Mouse (Mus musculus): Measurements from ENCODE around the gene Pdxk. TPM values are rescaled to one million over a fixed set of nuclear protein-coding genes. Genes with fewer than 3 reads are reported as not detected.

The Pdxk gene
- polyA plus RNA-seq, 1 experiment from 2014 or later, result 24.0 TPM

- DNase-seq (ENCODE audit: low spot score), result no peak
Observed at GRCm38 (mm10) chr10:78480954-78481927, 16.5 kb upstream of the Pdxk start.

GRCm38 (mm10) chr10:78476821-78477220, 12.0 kb upstream of the Pdxk start:
- no peak for TF ChIP-seq CTCF (IDR thresholded peaks at IDR 0.05; ENCODE audit: low read depth)
- Histone ChIP-seq H3K27ac (no peak overlapping the region), H3K9me3 (replicated peaks; ENCODE audit: low read length) (no peaks in the 10 kb centered on the region), H3K4me1 (replicated peaks; ENCODE audit: insufficient read depth, low read length) (no peaks in the 10 kb centered on the region), H3K36me3 (ENCODE audit: insufficient read depth, low read length) (no peaks in the 10 kb centered on the region), H3K9ac (ENCODE audit: low read depth, low read length) (no peak overlapping the region), H3K4me2 (ENCODE audit: low read length) (no peak overlapping the region), H3K27me3 (ENCODE audit: insufficient read depth, low read length) (no peaks in the 10 kb centered on the region), H3K4me3 (replicated peaks; ENCODE audit: low read depth, low read length) (no peak overlapping the region)
- no peak for DNase-seq (ENCODE audit: low spot score)
- 73% methylated on average over 4 of the region's 4 CpGs for WGBS
- ATAC-seq (replicated peaks; ENCODE audit: low FRiP score, low read depth), result no peak

More at GRCm38 (mm10) chr10:78480954-78481927, 16.5 kb upstream of the Pdxk start:
- WGBS, result 31% methylated on average over 21 of the region's 21 CpGs
- no peak for TF ChIP-seq CTCF (IDR thresholded peaks at IDR 0.05; ENCODE audit: low read depth)
- no peak overlapping the region for H3K27ac ChIP-seq
- peak overlapping the region; percentile 39; the same call in 1 of the 2 replicates for H3K9ac ChIP-seq (ENCODE audit: low read depth, low read length)
- ATAC-seq (replicated peaks; ENCODE audit: low FRiP score, low read depth), result no peak; the same call in 1 of the 2 replicates
- H3K4me1 ChIP-seq (replicated peaks; ENCODE audit: insufficient read depth, low read length), result 0 out of 2 replicates have a peak, but pooled peaks cover 3% of the 10 kb centered on the region
- no peaks in the 10 kb centered on the region for H3K36me3 ChIP-seq (ENCODE audit: insufficient read depth, low read length)
- H3K4me3 ChIP-seq (replicated peaks; ENCODE audit: low read depth, low read length), result peak overlapping the region; percentile 41
- H3K9me3 ChIP-seq (replicated peaks; ENCODE audit: low read length), result no peaks in the 10 kb centered on the region
- H3K27me3 ChIP-seq (ENCODE audit: insufficient read depth, low read length), result no peaks in the 10 kb centered on the region
- H3K4me2 ChIP-seq (ENCODE audit: low read length), result peak overlapping the region; percentile 80

GRCm38 (mm10) chr10:78474759-78475158, 10.0 kb upstream of the Pdxk start:
- no peak overlapping the region for H3K9ac ChIP-seq (ENCODE audit: low read depth, low read length)

GRCm38 (mm10) chr10:78473434-78473833, 8.7 kb upstream of the Pdxk start:
- H3K9ac ChIP-seq (ENCODE audit: low read depth, low read length), result no peak overlapping the region
- no peak for TF ChIP-seq CTCF (IDR thresholded peaks at IDR 0.05; ENCODE audit: low read depth)
- no peak overlapping the region for H3K4me2 ChIP-seq (ENCODE audit: low read length)
- DNase-seq (ENCODE audit: low spot score), result no peak
- H3K27ac ChIP-seq, result no peak overlapping the region
- no peaks in the 10 kb centered on the region for H3K27me3 ChIP-seq (ENCODE audit: insufficient read depth, low read length)
- no peak for ATAC-seq (replicated peaks; ENCODE audit: low FRiP score, low read depth)
- H3K36me3 ChIP-seq (ENCODE audit: insufficient read depth, low read length), result no peaks in the 10 kb centered on the region
- no peaks in the 10 kb centered on the region for H3K9me3 ChIP-seq (replicated peaks; ENCODE audit: low read length)
- H3K4me1 ChIP-seq (replicated peaks; ENCODE audit: insufficient read depth, low read length), result no peaks in the 10 kb centered on the region
- 43% methylated on average over 5 of the region's 5 CpGs for WGBS
- no peak overlapping the region for H3K4me3 ChIP-seq (replicated peaks; ENCODE audit: low read depth, low read length)

More at GRCm38 (mm10) chr10:78474759-78475158, 10.0 kb upstream of the Pdxk start:
- ATAC-seq (replicated peaks; ENCODE audit: low FRiP score, low read depth), result no peak
- Histone ChIP-seq H3K9me3 (replicated peaks; ENCODE audit: low read length) (no peaks in the 10 kb centered on the region), H3K4me3 (replicated peaks; ENCODE audit: low read depth, low read length) (no peak overlapping the region), H3K4me1 (replicated peaks; ENCODE audit: insufficient read depth, low read length) (no peaks in the 10 kb centered on the region), H3K4me2 (ENCODE audit: low read length) (no peak overlapping the region), H3K27ac (no peak overlapping the region), H3K36me3 (ENCODE audit: insufficient read depth, low read length) (no peaks in the 10 kb centered on the region), H3K27me3 (ENCODE audit: insufficient read depth, low read length) (no peaks in the 10 kb centered on the region)
- DNase-seq (ENCODE audit: low spot score), result no peak
- TF ChIP-seq CTCF (IDR thresholded peaks at IDR 0.05; ENCODE audit: low read depth), result no peak
- WGBS, result 76% methylated on average over 8 of the region's 8 CpGs

- Histone ChIP-seq H3K9me3 (replicated peaks; ENCODE audit: low read length) (no peaks in the 10 kb centered on the region), H3K36me3 (ENCODE audit: insufficient read depth, low read length) (no peaks in the 10 kb centered on the region), H3K27me3 (ENCODE audit: insufficient read depth, low read length) (no peaks in the 10 kb centered on the region), H3K4me2 (ENCODE audit: low read length) (no peak overlapping the region), H3K9ac (ENCODE audit: low read depth, low read length) (no peak overlapping the region), H3K4me1 (replicated peaks; ENCODE audit: insufficient read depth, low read length) (no peaks in the 10 kb centered on the region), H3K27ac (no peak overlapping the region), H3K4me3 (replicated peaks; ENCODE audit: low read depth, low read length) (no peak overlapping the region)
- no peak for ATAC-seq (replicated peaks; ENCODE audit: low FRiP score, low read depth)
- DNase-seq (ENCODE audit: low spot score), result no peak
- no peak for TF ChIP-seq CTCF (IDR thresholded peaks at IDR 0.05; ENCODE audit: low read depth)
- 76% methylated on average over 3 of the region's 3 CpGs for WGBS
Observed at GRCm38 (mm10) chr10:78472046-78472445, 7.3 kb upstream of the Pdxk start.

- ATAC-seq (replicated peaks; ENCODE audit: low FRiP score, low read depth) (peak; percentile 8; the same call in 1 of the 2 replicates), DNase-seq (ENCODE audit: low spot score) (peak; percentile 53)
- H3K36me3 ChIP-seq (ENCODE audit: insufficient read depth, low read length), result no peaks in the 10 kb centered on the region
- H3K27me3 ChIP-seq (ENCODE audit: insufficient read depth, low read length), result no peaks in the 10 kb centered on the region
- 0 out of 2 replicates have a peak overlapping the region, but pooled peaks have one; percentile 38 for H3K27ac ChIP-seq
- H3K4me1 ChIP-seq (replicated peaks; ENCODE audit: insufficient read depth, low read length), result no peaks in the 10 kb centered on the region
- no peak overlapping the region for H3K4me2 ChIP-seq (ENCODE audit: low read length)
- no peak for TF ChIP-seq CTCF (IDR thresholded peaks at IDR 0.05; ENCODE audit: low read depth)
- H3K4me3 ChIP-seq (replicated peaks; ENCODE audit: low read depth, low read length), result no peak overlapping the region
- H3K9me3 ChIP-seq (replicated peaks; ENCODE audit: low read length), result no peaks in the 10 kb centered on the region
- 28% methylated on average over 15 of the region's 15 CpGs for WGBS
- no peak overlapping the region for H3K9ac ChIP-seq (ENCODE audit: low read depth, low read length)
Observed at GRCm38 (mm10) chr10:78470582-78471313, 6.0 kb upstream of the Pdxk start.

All from kidney, postnatal 0 days (tissue).